Mouse (Mus musculus) brain, embryonic 14.5 days (tissue): ENCODE measurements at regions not wholly inside any gene's neighbourhood (a gene's known extent, or its start where the extent isn't known, plus 50 kb on each side); places are given as distances from the start of the nearest gene placed in this dataset.

Source experiments
- DNase-seq: peaks from one replicate; pipeline ENCODE4 v3.0.0-alpha.2; 2011; ENCODE audit warnings: low read depth
- CTCF ChIP-seq: fragments of 200-500 bp; IDR thresholded peaks from 2 replicates; pipeline ENCODE4 v1.5.1; 2012; ENCODE audit warnings: inconsistent platforms, mild to moderate bottlenecking, moderate library complexity, borderline replicate concordance; ENCODE audit not compliant: insufficient read depth, insufficient read length; ENCODE audit errors: extremely low read depth
- POLR2A ChIP-seq: fragments of 200-500 bp; IDR thresholded peaks from 2 replicates; pipeline ENCODE4 v1.6.1; 2012; ENCODE audit warnings: mild to moderate bottlenecking, inconsistent platforms, borderline replicate concordance; ENCODE audit not compliant: poor library complexity, insufficient read depth, insufficient read length, severe bottlenecking; ENCODE audit errors: extremely low read depth

- no peak for TF ChIP-seq POLR2A
- no peak for DNase-seq
These were observed 573.9 kb downstream of the Plxdc2 start for GRCm38 (mm10) chr2:16929974-16930373.

- DNase-seq: no peak
- TF ChIP-seq CTCF (no peak), POLR2A (no peak)
These were observed 603.3 kb downstream of the Plxdc2 start for GRCm38 (mm10) chr2:16959432-16959831.

- peak; percentile 20 for DNase-seq
- TF ChIP-seq POLR2A (no peak), CTCF (no peak)
These were observed 621.3 kb downstream of the Plxdc2 start for GRCm38 (mm10) chr2:16977380-16977779.

GRCm38 (mm10) chr2:16982823-16983222 lies 626.7 kb downstream of the Plxdc2 start:
- no peak for DNase-seq
- no peak for TF ChIP-seq CTCF
- no peak for TF ChIP-seq POLR2A

GRCm38 (mm10) chr2:16983583-16984221 lies 627.6 kb downstream of the Plxdc2 start:
- DNase-seq: no peak
- no peak for TF ChIP-seq CTCF
- TF ChIP-seq POLR2A: no peak
